Mouse (Mus musculus) CH12.LX (cell line): Measurements from ENCODE around the gene Ppp1r37. TPM values are rescaled to one million over a fixed set of nuclear protein-coding genes. Genes with fewer than 3 reads are reported as not detected.

Source experiments
- DNase-seq: peaks from one replicate; pipeline ENCODE4 v3.0.0-alpha.2; 2013; ENCODE audit errors: extremely low read depth
- H3K27ac ChIP-seq: 2 replicates; pipeline ENCODE4 v1.5.1; 2012; ENCODE audit warnings: low read depth, mild to moderate bottlenecking, control low read depth, moderate library complexity; ENCODE audit not compliant: insufficient read depth
- H3K27me3 ChIP-seq: replicated peaks from 2 replicates; pipeline ENCODE3; 2012; ENCODE audit warnings: inconsistent platforms
- H3K36me3 ChIP-seq, 2 experiments: replicated peaks in 1 of 2; 2 replicates each; pipeline versions ENCODE3 to v1.6.1; 2012; ENCODE audit warnings: inconsistent platforms in 1 of 2, low read length in 1 of 2, mild to moderate bottlenecking in 1 of 2, mixed read lengths in 1 of 2, moderate library complexity in 1 of 2; ENCODE audit not compliant: control insufficient read depth in 1 of 2, insufficient read depth in 1 of 2
- H3K4me1 ChIP-seq, 2 experiments: 2 replicates each; pipeline ENCODE4 v1.6.1; 2012; ENCODE audit warnings: inconsistent platforms in 1 of 2, moderate library complexity in 1 of 2; ENCODE audit not compliant: insufficient read depth in 2 of 2, control insufficient read depth in 1 of 2
- H3K4me2 ChIP-seq: 2 replicates; pipeline ENCODE4 v1.6.1; 2012; ENCODE audit warnings: low read depth, mild to moderate bottlenecking, control low read depth; ENCODE audit not compliant: poor library complexity, insufficient read depth, severe bottlenecking
- H3K4me3 ChIP-seq, 3 experiments: fragments of 150-350 bp in 1 of 3; sonication (generic) in 1 of 3; replicated peaks in 1 of 3; 2 replicates each; pipeline versions ENCODE3 to v1.5.1; 2011 to 2012; ENCODE audit warnings: low read depth in 2 of 3, low read length in 2 of 3, mild to moderate bottlenecking in 2 of 3, moderate library complexity in 2 of 3, control low read depth in 1 of 3, improper control_type of control experiment in 1 of 3, inconsistent platforms in 1 of 3, mixed read lengths in 1 of 3; ENCODE audit not compliant: poor library complexity in 1 of 3
- H3K79me2 ChIP-seq: replicated peaks from 2 replicates; pipeline ENCODE4 v1.6.1; 2012; ENCODE audit warnings: mild to moderate bottlenecking, moderate library complexity; ENCODE audit not compliant: control insufficient read depth, poor library complexity, insufficient read depth, severe bottlenecking; ENCODE audit errors: extremely low read depth
- H3K9ac ChIP-seq: 2 replicates; pipeline ENCODE4 v1.6.1; 2012; ENCODE audit warnings: low read depth, mild to moderate bottlenecking, control low read depth, moderate library complexity; ENCODE audit not compliant: insufficient read depth
- H3K9me3 ChIP-seq: replicated peaks from 2 replicates; pipeline ENCODE3; 2012; ENCODE audit warnings: low read length, inconsistent platforms, mixed read lengths
- BHLHE40 ChIP-seq: IDR thresholded peaks from 2 replicates; pipeline ENCODE4 v1.6.1; 2011; ENCODE audit warnings: mild to moderate bottlenecking, low read depth, low read length, improper control_type of control experiment
- CHD1 ChIP-seq: IDR thresholded peaks from 2 replicates; pipeline ENCODE4 v1.6.1; 2012; ENCODE audit warnings: low read depth, low read length, improper control_type of control experiment, inconsistent platforms
- CHD2 ChIP-seq: IDR thresholded peaks from 2 replicates; pipeline ENCODE4 v1.6.1; 2011; ENCODE audit warnings: low read length, improper control_type of control experiment
- ETS1 ChIP-seq: conservative IDR thresholded peaks from 2 replicates; pipeline ENCODE4 v1.6.1; 2012; ENCODE audit warnings: low read depth, mild to moderate bottlenecking, inconsistent platforms, low read length, improper control_type of control experiment, moderate library complexity
- GABPA ChIP-seq: IDR thresholded peaks from 2 replicates; pipeline ENCODE4 v1.6.1; 2012; ENCODE audit warnings: low read depth, low read length, improper control_type of control experiment, inconsistent platforms; ENCODE audit not compliant: insufficient replicate concordance
- IRF4 ChIP-seq: IDR thresholded peaks from 2 replicates; pipeline ENCODE4 v1.6.1; 2014; ENCODE audit warnings: low read depth, mild to moderate bottlenecking, inconsistent platforms, low read length, improper control_type of control experiment
- KAT2A ChIP-seq: IDR thresholded peaks from 2 replicates; pipeline ENCODE4 v1.6.1; 2012; ENCODE audit warnings: low read length, improper control_type of control experiment, inconsistent platforms; ENCODE audit not compliant: insufficient replicate concordance
- MAX ChIP-seq: IDR thresholded peaks from 2 replicates; pipeline ENCODE4 v1.6.1; 2011; ENCODE audit warnings: low read length, improper control_type of control experiment
- MEF2A ChIP-seq: IDR thresholded peaks from 2 replicates; pipeline ENCODE4 v1.6.1; 2014; ENCODE audit warnings: low read depth, mild to moderate bottlenecking, inconsistent platforms, low read length, improper control_type of control experiment, borderline replicate concordance
- MXI1 ChIP-seq: IDR thresholded peaks from 2 replicates; pipeline ENCODE4 v1.6.1; 2011; ENCODE audit warnings: mild to moderate bottlenecking, low read depth, low read length, improper control_type of control experiment
- MYC ChIP-seq: IDR thresholded peaks from 2 replicates; pipeline ENCODE4 v1.6.1; 2011; ENCODE audit warnings: low read depth, mild to moderate bottlenecking, improper control_type of control experiment, low read length
- NELFE ChIP-seq: IDR thresholded peaks from 2 replicates; pipeline ENCODE4 v1.6.1; 2011; ENCODE audit warnings: low read depth, low read length, improper control_type of control experiment
- NRF1 ChIP-seq: IDR thresholded peaks from 2 replicates; pipeline ENCODE4 v1.6.1; 2014; ENCODE audit warnings: low read depth, mild to moderate bottlenecking, inconsistent platforms, low read length, improper control_type of control experiment, moderate library complexity
- PAX5 ChIP-seq: IDR thresholded peaks from 2 replicates; pipeline ENCODE4 v1.6.1; 2012; ENCODE audit warnings: low read length, inconsistent platforms, mixed read lengths
- POLR2A ChIP-seq: IDR thresholded peaks from 2 replicates; pipeline ENCODE4 v1.6.1; 2011; ENCODE audit warnings: low read depth, mild to moderate bottlenecking, improper control_type of control experiment, low read length
- POLR2AphosphoS2 ChIP-seq: IDR thresholded peaks from 2 replicates; pipeline ENCODE4 v1.6.1; 2011; ENCODE audit warnings: low read depth, low read length, improper control_type of control experiment
- RCOR1 ChIP-seq: conservative IDR thresholded peaks from 2 replicates; pipeline ENCODE4 v1.6.1; 2012; ENCODE audit warnings: low read depth, mild to moderate bottlenecking, inconsistent platforms, low read length, improper control_type of control experiment
- SIN3A ChIP-seq: IDR thresholded peaks from 2 replicates; pipeline ENCODE4 v1.6.1; 2012; ENCODE audit warnings: low read length, improper control_type of control experiment, inconsistent platforms
- SMC3 ChIP-seq: IDR thresholded peaks from 2 replicates; pipeline ENCODE4 v1.6.1; 2011; ENCODE audit warnings: low read depth, low read length, improper control_type of control experiment
- TBP ChIP-seq: conservative IDR thresholded peaks from 2 replicates; pipeline ENCODE4 v1.6.1; 2011; ENCODE audit warnings: low read depth, low read length, improper control_type of control experiment
- TCF12 ChIP-seq: IDR thresholded peaks from 2 replicates; pipeline ENCODE4 v1.6.1; 2014; ENCODE audit warnings: low read depth, mild to moderate bottlenecking, inconsistent platforms, low read length, improper control_type of control experiment
- ZC3H11A ChIP-seq: IDR thresholded peaks from 2 replicates; pipeline ENCODE4 v1.6.1; 2012; ENCODE audit warnings: low read depth, mild to moderate bottlenecking, inconsistent platforms, low read length, improper control_type of control experiment
- ZMIZ1 ChIP-seq: IDR thresholded peaks from 2 replicates; pipeline ENCODE4 v1.6.1; 2012; ENCODE audit warnings: low read depth, mild to moderate bottlenecking, inconsistent platforms, low read length, improper control_type of control experiment
- ZNF384 ChIP-seq: IDR thresholded peaks from 2 replicates; pipeline ENCODE4 v1.6.1; 2012; ENCODE audit warnings: low read depth, low read length, improper control_type of control experiment, inconsistent platforms
- dilution Hi-C: fragments of 300-500 bp; cut with MboI; formaldehyde crosslinking; loops from 2 replicates; pipeline ENCODE4 v1.14.3; 2020; ENCODE audit warnings: low sequenced_read_pairs; ENCODE audit not compliant: extremely low pct_unique_long_range_greater_than_20kb, extremely low pct_ligation_motif_present
- in situ Hi-C: fragments of 300-500 bp; cut with MboI; formaldehyde crosslinking; loops from 3 replicates; pipeline ENCODE4 v1.14.3; 2019; ENCODE audit warnings: low sequenced_read_pairs, low pct_ligation_motif_present, low pct_unique_long_range_greater_than_20kb, mixed read lengths
- polyA plus RNA-seq: library from polyadenylated mRNA; unstranded; fragments of >175 nt; gene quantifications from 2 replicates; pipeline ENCODE4 v1.2.1, GENCODE M21; 2012; ENCODE audit warnings: low read depth; ENCODE audit not compliant: insufficient read length
- total RNA-seq, 2 experiments: library from RNA; depleted of rRNA; stranded (reverse); fragments of 300-350 nt in 1 of 2; fragments of >200 nt in 1 of 2; gene quantifications; 2 replicates each; pipeline ENCODE4 v1.2.3; 2012 to 2014

The Ppp1r37 gene
- total and polyA plus RNA-seq, 3 experiments, result 7.3 to 15.7 (median 13.8) TPM

DNA sequence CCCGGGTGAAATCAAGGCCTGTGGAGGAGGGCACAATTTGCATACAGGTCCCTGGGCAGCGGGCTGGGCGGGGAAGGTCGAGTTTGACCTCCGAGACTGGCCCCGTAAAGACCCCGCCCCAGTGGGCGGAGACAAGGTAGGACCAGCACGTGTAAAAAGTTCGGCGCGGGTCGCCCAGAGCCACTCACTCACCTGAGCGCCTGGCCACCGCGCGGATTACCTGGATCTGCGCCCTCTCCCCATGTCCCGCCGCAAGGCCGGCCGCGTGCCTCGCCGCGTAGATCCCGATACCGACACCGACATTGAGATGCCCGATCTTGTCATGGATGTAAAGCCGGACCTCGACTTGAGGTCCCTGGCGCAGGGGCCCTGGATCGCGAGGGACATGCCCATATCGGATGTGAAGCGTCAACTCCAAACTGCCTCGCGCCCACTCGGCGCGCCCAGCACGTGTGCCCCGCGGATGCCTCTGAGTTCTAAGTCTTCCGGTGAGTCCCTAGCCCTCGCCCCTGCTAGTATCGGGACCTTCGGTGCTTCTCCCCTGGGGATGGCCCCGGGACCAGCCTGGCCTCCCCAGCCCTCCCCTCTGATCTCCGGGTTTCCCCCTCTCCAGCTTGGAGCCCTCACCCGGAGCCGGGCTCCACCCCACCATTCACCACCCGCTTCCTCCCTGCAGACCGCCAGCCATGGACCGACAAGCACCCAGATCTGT lies 14.4 kb upstream of the Ppp1r37 start, which contains the start of the genes Zfp296 and Gemin7:
Gene Zfp296, plus strand, starts transcription at position 147 of the 712 bp plus-strand sequence.
Gene Gemin7, minus strand, starts transcription at position 455 of the 712 bp plus-strand sequence.
- Histone ChIP-seq H3K36me3 (peaks cover 25 to 32% of the 10 kb centered on the region in 2 experiments), H3K79me2 (peaks cover 36% of the 10 kb centered on the region), H3K4me1 (peaks cover 17 to 60% of the 10 kb centered on the region in 2 experiments), H3K27ac (peak within 1 kb of the TSS; percentile 95), H3K27me3 (no peaks in the 10 kb centered on the region), H3K9me3 (no peaks in the 10 kb centered on the region), H3K9ac (peak within 1 kb of the TSS; percentile 88), H3K4me2 (peak within 1 kb of the TSS; percentile 70), H3K4me3 (peak within 1 kb of the TSS; percentile 61 to 82 (median 76))
- dilution Hi-C loops (no loop called here), in situ Hi-C loops (loop anchor here (10.0 kb wide), 1 partner anchor 72 kb away; the partner anchor contains the start of genes Bloc1s3 and Trappc6a)
- TF ChIP-seq ZC3H11A (no peak), GABPA (no peak), CHD2 (no peak), MEF2A (peak; percentile 80; the same call in 1 of the 2 replicates), BHLHE40 (peak; percentile 92), ZMIZ1 (peak; percentile 91; the same call in 1 of the 2 replicates), NELFE (peak; percentile 85), CHD1 (0 out of 2 replicates have a peak, but pooled peaks have one; percentile 1), RCOR1 (0 out of 2 replicates have a peak, but pooled peaks have one; percentile 7), NRF1 (peak; percentile 23; the same call in 1 of the 2 replicates), POLR2AphosphoS2 (0 out of 2 replicates have a peak, but pooled peaks have one; percentile 24), MXI1 (peak; percentile 94), SIN3A (peak; percentile 35; the same call in 1 of the 2 replicates), IRF4 (peak; percentile 73; the same call in 1 of the 2 replicates), MAX (peak; percentile 92), KAT2A (0 out of 2 replicates have a peak, but pooled peaks have one; percentile 62), PAX5 (no peak), ZNF384 (no peak), TBP (peak; percentile 87), POLR2A (peak; percentile 95), SMC3 (no peak), ETS1 (peak; percentile 85), MYC (peak; percentile 88; the same call in 1 of the 2 replicates), TCF12 (peak; percentile 31; the same call in 1 of the 2 replicates)
- peak; percentile 76 for DNase-seq
